Mouse (Mus musculus) mesoderm, embryonic 11.5 days (tissue): ENCODE data around the gene Ifit3.
"Not testable (repeated sequence)": the region's sequence is repeated elsewhere in the genome, so short reads cannot be mapped to it uniquely, and the experiment has no call there.

ENCODE experiments used
- DNase-seq: peaks from one replicate; pipeline ENCODE4 v3.0.0-alpha.2; 2012; ENCODE audit warnings: low read depth, low spot score

The Ifit3 gene

GRCm38 (mm10) chr19:34587898-34588692 lies 4.8 kb downstream of the Ifit3 start:
- DNase-seq, result not testable (repeated sequence)

- DNase-seq, result no peak
These were observed 5.6 kb downstream of the Ifit3 start for GRCm38 (mm10) chr19:34588959-34589358.

- no peak for DNase-seq
These were observed 10.1 kb downstream of the Ifit3 start for GRCm38 (mm10) chr19:34593456-34593855.

GRCm38 (mm10) chr19:34594523-34594922 lies 11.2 kb downstream of the Ifit3 start:
- not testable (repeated sequence) for DNase-seq

GRCm38 (mm10) chr19:34596811-34597210 lies 13.5 kb downstream of the Ifit3 start:
- no peak for DNase-seq

- no peak for DNase-seq
These were observed 15.0 kb downstream of the Ifit3 start for GRCm38 (mm10) chr19:34598341-34598740.

GRCm38 (mm10) chr19:34599250-34599649 lies 15.9 kb downstream of the Ifit3 start:
- DNase-seq, result not testable (repeated sequence)

GRCm38 (mm10) chr19:34601888-34602287 lies 18.6 kb downstream of the Ifit3 start, which contains the start of gene Ifit1bl1:
Gene Ifit1bl1 (minus strand): TSS chr19:34601956.
- DNase-seq, result not testable (repeated sequence)

GRCm38 (mm10) chr19:34605472-34605871 lies 22.1 kb downstream of the Ifit3 start:
- no peak for DNase-seq

GRCm38 (mm10) chr19:34607237-34608051 lies 24.1 kb downstream of the Ifit3 start, which contains the start of gene Ifit3b:
Gene Ifit3b (plus strand): TSS chr19:34607970.
- not testable (repeated sequence) for DNase-seq

GRCm38 (mm10) chr19:34610118-34610517 lies 26.8 kb downstream of the Ifit3 start:
- DNase-seq, result not testable (repeated sequence)

- not testable (repeated sequence) for DNase-seq
These were observed 29.1 kb downstream of the Ifit3 start for GRCm38 (mm10) chr19:34612243-34613001.

- no peak for DNase-seq
These were observed 37.5 kb downstream of the Ifit3 start for GRCm38 (mm10) chr19:34620871-34621270.

GRCm38 (mm10) chr19:34623781-34624180 lies 40.5 kb downstream of the Ifit3 start:
- DNase-seq, result no peak

- DNase-seq, result no peak
These were observed 41.3 kb downstream of the Ifit3 start for GRCm38 (mm10) chr19:34624663-34625062.

GRCm38 (mm10) chr19:34627496-34627895 lies 44.2 kb downstream of the Ifit3 start:
- no peak for DNase-seq

- no peak for DNase-seq
These were observed 48.2 kb downstream of the Ifit3 start for GRCm38 (mm10) chr19:34631487-34631886.

GRCm38 (mm10) chr19:34633484-34633883 lies 50.2 kb downstream of the Ifit3 start:
- DNase-seq, result no peak

- peak; percentile 73 for DNase-seq
These were observed 53.7 kb downstream of the Ifit3 start for GRCm38 (mm10) chr19:34636933-34637557.
